ENCODE assay signal across 8 mouse cellular contexts in the genomic region with DNA sequence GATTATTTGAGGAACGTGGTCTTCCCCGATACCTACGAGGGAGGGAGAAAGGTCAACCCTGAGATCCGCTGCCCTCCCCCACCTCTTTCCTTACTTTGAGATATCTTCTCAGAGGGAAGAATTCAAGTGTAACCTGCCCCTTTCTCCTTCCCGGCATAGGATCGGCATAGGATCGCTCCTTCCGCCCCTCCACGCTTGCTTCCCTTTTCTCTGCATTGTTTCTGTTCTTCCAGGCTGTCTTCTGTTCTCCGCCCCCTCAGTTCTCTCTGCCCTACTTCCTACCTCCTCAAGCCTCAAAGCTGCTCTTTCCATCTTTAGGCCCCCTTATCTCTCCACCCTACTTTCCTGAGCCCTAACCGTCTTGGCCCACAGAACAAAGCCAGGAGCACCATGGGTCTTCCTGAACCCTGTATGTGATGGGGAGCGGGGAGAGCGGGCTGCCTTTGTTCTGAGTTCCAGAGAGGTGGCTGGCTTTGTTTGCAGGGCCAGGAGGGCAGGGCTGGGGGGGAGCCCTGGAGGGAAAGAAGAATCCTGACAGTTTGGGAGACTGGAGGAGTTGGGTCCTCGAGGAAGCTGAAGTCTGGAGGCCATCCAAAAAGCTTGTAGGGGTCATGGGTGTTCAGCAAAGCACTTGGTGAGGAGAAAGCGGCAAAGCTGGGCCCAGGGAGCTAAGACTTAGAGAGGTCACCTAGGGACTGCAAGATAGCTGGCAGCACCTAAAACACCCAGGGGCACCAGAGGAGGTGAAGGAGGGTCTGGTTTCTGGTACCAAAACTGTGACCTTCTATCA. TPM values are rescaled to one million over a fixed set of nuclear protein-coding genes. Genes with fewer than 3 reads are reported as not detected.
DNase-seq lines count a peak whose midpoint lies in the region; ATAC-seq and TF ChIP-seq lines count a peak whose summit lies in the region.

No protein-coding gene starts in this region.

- H3K9ac ChIP-seq in heart, postnatal 0 days (replicated peaks; ENCODE audit: low read depth, low read length): peak overlapping the region; percentile 88
- peak overlapping the region; percentile 88 for H3K9ac ChIP-seq in liver, embryonic 11.5 days (ENCODE audit: low read depth, low read length)
- H3K9ac ChIP-seq in neural tube, embryonic 11.5 days (ENCODE audit: low read length): peak overlapping the region; percentile 99

- peak overlapping the region; percentile 80 for H3K4me3 ChIP-seq in heart, postnatal 0 days (ENCODE audit: low read depth, low read length)
- H3K4me3 ChIP-seq in liver, embryonic 11.5 days (ENCODE audit: low read depth, low read length): peak overlapping the region; percentile 81
- peak overlapping the region; percentile 92 for H3K4me3 ChIP-seq in neural tube, embryonic 11.5 days (ENCODE audit: low read depth, low read length)

- no peak for ATAC-seq in heart, postnatal 0 days (ENCODE audit: insufficient read depth, low read depth)
- no peak for ATAC-seq in liver, embryonic 11.5 days (replicated peaks; ENCODE audit: low FRiP score)
- no peak for ATAC-seq in neural tube, embryonic 11.5 days (ENCODE audit: insufficient read depth, low FRiP score, low TSS enrichment)

- no peaks in the 10 kb centered on the region for H3K9me3 ChIP-seq in heart, postnatal 0 days (replicated peaks; ENCODE audit: control insufficient read depth, low read length)
- H3K9me3 ChIP-seq in liver, embryonic 11.5 days (ENCODE audit: control insufficient read depth, low read length): no peaks in the 10 kb centered on the region
- no peaks in the 10 kb centered on the region for H3K9me3 ChIP-seq in neural tube, embryonic 11.5 days (ENCODE audit: control insufficient read depth, low read length)

- 4% methylated on average over 15 of the region's 15 CpGs for WGBS in heart, postnatal 0 days
- whole genome bisulfite sequencing in liver, embryonic 11.5 days: 4% methylated on average over 15 of the region's 15 CpGs
- WGBS in neural tube, embryonic 11.5 days: 3% methylated on average over 15 of the region's 15 CpGs

- TF ChIP-seq CTCF in heart, postnatal 0 days (IDR thresholded peaks at IDR 0.05; ENCODE audit: low read depth): no peak

- peaks cover 5% of the 10 kb centered on the region; the same call in 1 of the 2 replicates for H3K36me3 ChIP-seq in heart, postnatal 0 days (replicated peaks; ENCODE audit: control insufficient read depth, insufficient read depth, low read length)
- H3K36me3 ChIP-seq in liver, embryonic 11.5 days (ENCODE audit: control insufficient read depth, insufficient read depth, low read length): peaks cover under 1% of the 10 kb centered on the region; the same call in 1 of the 2 replicates
- no peaks in the 10 kb centered on the region for H3K36me3 ChIP-seq in neural tube, embryonic 11.5 days (ENCODE audit: control insufficient read depth, insufficient read depth, low read length)

- peak overlapping the region; percentile 74 for H3K4me2 ChIP-seq in heart, postnatal 0 days (ENCODE audit: low read depth, low read length)
- H3K4me2 ChIP-seq in liver, embryonic 11.5 days: peak overlapping the region; percentile 92
- peak overlapping the region; percentile 81 for H3K4me2 ChIP-seq in neural tube, embryonic 11.5 days (ENCODE audit: low read depth)

- TF ChIP-seq EP300 in heart, postnatal 0 days (IDR thresholded peaks at IDR 0.05; ENCODE audit: low read depth): peak; percentile 27; the same call in 1 of the 2 replicates

- H3K4me1 ChIP-seq in heart, postnatal 0 days (ENCODE audit: control insufficient read depth, insufficient read depth): peaks cover 64% of the 10 kb centered on the region
- H3K4me1 ChIP-seq in liver, embryonic 11.5 days (replicated peaks; ENCODE audit: control insufficient read depth, insufficient read depth, low read length): peaks cover 71% of the 10 kb centered on the region
- H3K4me1 ChIP-seq in neural tube, embryonic 11.5 days (ENCODE audit: control insufficient read depth, insufficient read depth, low read length): peaks cover 24% of the 10 kb centered on the region

- H3K27ac ChIP-seq in heart, postnatal 0 days (ENCODE audit: low read depth): peak overlapping the region; percentile 98
- H3K27ac ChIP-seq in liver, embryonic 11.5 days (ENCODE audit: low read depth, low read length): peak overlapping the region; percentile 95
- H3K27ac ChIP-seq in neural tube, embryonic 11.5 days (ENCODE audit: low read depth, low read length): peak overlapping the region; percentile 95

- peak; percentile 55 to 64 for DNase-seq in right cerebral cortex, adult 2 months (ENCODE audit: low spot score in 2 of 2)
- no peak for DNase-seq in right cerebral cortex, postnatal 4 days
- peak; percentile 64 for DNase-seq in embryo, embryonic 10 days (ENCODE audit: low spot score)
- DNase-seq in heart, postnatal 0 days (ENCODE audit: low spot score): peak; percentile 73
- DNase-seq in liver, embryonic 11.5 days (ENCODE audit: low spot score): peak; percentile 59
- peak; percentile 41 for DNase-seq in neural tube, embryonic 11.5 days (ENCODE audit: low spot score)
- no peak for DNase-seq in spleen, adult 18-20 months
- no peak for DNase-seq in Muller cell, postnatal 12 days (ENCODE audit: inconsistent ontology term)

- H3K27me3 ChIP-seq in heart, postnatal 0 days (ENCODE audit: control insufficient read depth, insufficient read depth, low read length): no peaks in the 10 kb centered on the region
- H3K27me3 ChIP-seq in liver, embryonic 11.5 days (replicated peaks; ENCODE audit: control insufficient read depth, insufficient read depth, low read length): no peaks in the 10 kb centered on the region
- no peaks in the 10 kb centered on the region for H3K27me3 ChIP-seq in neural tube, embryonic 11.5 days (ENCODE audit: control insufficient read depth, insufficient read depth, low read length)

RNA-seq across cellular contexts. Expression of a gene that starts 17.8 kb away (rescaled TPM):
- total RNA-seq in heart, postnatal 0 days (2014; rRNA removed; ENCODE audit: low replicate concordance): 81.1 and 146 TPM in 2 replicates
- 52.2 and 56.1 TPM in 2 replicates for polyA plus RNA-seq in heart, postnatal 0 days (2015; fragmentation: Nextera tagmentation; extraction: Ambion mirVana)
- 64.3 and 66.3 TPM in 2 replicates for polyA plus RNA-seq in liver, embryonic 11.5 days (2014; fragmentation: Nextera tagmentation; extraction: Ambion mirVana)
- 142 and 145 TPM in 2 replicates for polyA plus RNA-seq in neural tube, embryonic 11.5 days (2014; fragmentation: Nextera tagmentation; extraction: Ambion mirVana)

RNA-seq across cellular contexts. Expression of a gene that starts 29.4 kb away (rescaled TPM):
- total RNA-seq in heart, postnatal 0 days (2014; rRNA removed; ENCODE audit: low replicate concordance): not detected in 2 replicates
- not detected in 2 replicates for polyA plus RNA-seq in heart, postnatal 0 days (2015; fragmentation: Nextera tagmentation; extraction: Ambion mirVana)
- polyA plus RNA-seq in liver, embryonic 11.5 days (2014; fragmentation: Nextera tagmentation; extraction: Ambion mirVana): not detected in 2 replicates
- not detected in 2 replicates for polyA plus RNA-seq in neural tube, embryonic 11.5 days (2014; fragmentation: Nextera tagmentation; extraction: Ambion mirVana)

RNA-seq across cellular contexts. Expression of a gene that starts 47.9 kb away (rescaled TPM):
- 246 and 286 TPM in 2 replicates for total RNA-seq in heart, postnatal 0 days (2014; rRNA removed; ENCODE audit: low replicate concordance)
- 144 and 146 TPM in 2 replicates for polyA plus RNA-seq in heart, postnatal 0 days (2015; fragmentation: Nextera tagmentation; extraction: Ambion mirVana)
- polyA plus RNA-seq in liver, embryonic 11.5 days (2014; fragmentation: Nextera tagmentation; extraction: Ambion mirVana): 306 and 307 TPM in 2 replicates
- 185 and 195 TPM in 2 replicates for polyA plus RNA-seq in neural tube, embryonic 11.5 days (2014; fragmentation: Nextera tagmentation; extraction: Ambion mirVana)

Comparison
In these comparisons a context has a peak if more than half of its experiments do, and no peak if none do; other contexts are left out.
1. DNase-seq: peak in right cerebral cortex, adult 2 months (2 of 2), embryo, embryonic 10 days (single experiment), heart, postnatal 0 days (single experiment), liver, embryonic 11.5 days (single experiment) and neural tube, embryonic 11.5 days (single experiment); none in right cerebral cortex, postnatal 4 days (single experiment), spleen, adult 18-20 months (0 of 2) and Muller cell, postnatal 12 days (single experiment).
2. Peak in every context shown above with its lines, with median percentiles within 50 percentile points of each other: H3K27ac ChIP-seq, H3K4me2 ChIP-seq, H3K4me3 ChIP-seq and H3K9ac ChIP-seq.